Mouse (Mus musculus) right cerebral cortex, adult 18-20 months (tissue): Measurements from ENCODE around the gene Myo1e.

Experiments
- DNase-seq: peaks from one replicate; pipeline ENCODE4 v3.0.0; 2022; ENCODE audit warnings: mixed read lengths

The Myo1e gene

DNA sequence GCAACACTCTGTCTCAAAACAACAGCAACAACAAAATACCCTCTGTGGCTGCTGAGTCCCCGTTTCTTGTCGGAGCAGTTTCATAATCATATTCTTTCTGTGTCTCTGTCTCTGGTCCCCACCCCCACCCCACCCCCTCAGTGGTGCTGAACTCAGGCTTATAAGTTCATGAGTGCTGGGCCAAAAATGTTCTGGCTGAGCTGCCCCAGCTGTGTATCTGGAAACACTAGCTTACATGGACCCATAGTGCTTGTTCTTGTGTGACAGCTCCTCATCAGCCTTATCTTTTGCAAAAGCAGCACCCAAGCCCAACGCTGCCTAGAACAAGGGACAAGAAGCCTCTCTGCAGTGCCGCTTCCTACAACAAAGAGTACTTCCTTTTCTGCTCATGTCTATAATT, 232.8 kb downstream of the Myo1e start:
- no peak for DNase-seq

DNA sequence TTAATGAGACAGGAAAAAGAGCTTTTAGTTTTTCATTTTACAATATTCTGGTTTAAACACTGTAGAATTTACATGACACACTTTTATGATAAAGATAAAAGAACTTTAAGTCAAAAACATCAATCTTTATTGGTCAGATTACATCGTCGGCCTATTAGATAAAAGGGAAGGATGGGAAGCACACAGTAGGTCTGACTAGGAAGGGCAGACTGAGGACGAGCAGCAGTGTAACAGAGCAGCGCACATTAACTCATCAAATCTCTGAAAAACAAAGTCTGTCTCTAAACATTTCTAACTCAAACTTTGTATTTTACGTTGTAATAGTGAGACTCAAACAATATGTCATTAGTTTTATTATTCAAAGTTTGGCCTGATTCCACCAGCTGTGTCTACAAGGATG, 241.9 kb downstream of the Myo1e start:
- DNase-seq, result no peak
